Mouse (Mus musculus): ENCODE measurements around the gene Mau2.
"Not testable (repeated sequence)": the region's sequence is repeated elsewhere in the genome, so short reads cannot be mapped to it uniquely, and the experiment has no call there.

The Mau2 gene

GRCm38 (mm10) chr8:70042583-70043455, at the start of gene Mau2, which contains the start of gene Sugp1:
TSS of gene Mau2 (minus strand) at chr8:70042734.
TSS of gene Sugp1 (plus strand) at chr8:70042813.
- in situ Hi-C loops (cut with MboI, MseI): no loop called here

GRCm38 (mm10) chr8:70089296-70089960, 46.9 kb upstream of the Mau2 start:
- in situ Hi-C loops (cut with MboI, MseI): no loop called here

- in situ Hi-C loops (cut with MboI, MseI): no loop called here
Measured at GRCm38 (mm10) chr8:70087836-70088650, 45.5 kb upstream of the Mau2 start.

- in situ Hi-C loops (cut with MboI, MseI): no loop called here
Measured at GRCm38 (mm10) chr8:70087237-70087636, 44.7 kb upstream of the Mau2 start.

- in situ Hi-C loops (cut with MboI, MseI): no loop called here
Measured at GRCm38 (mm10) chr8:70086151-70086550, 43.6 kb upstream of the Mau2 start.

GRCm38 (mm10) chr8:70084191-70085065, 41.9 kb upstream of the Mau2 start:
- in situ Hi-C loops (cut with MboI, MseI): no loop called here

- in situ Hi-C loops (cut with MboI, MseI): no loop called here
Measured at GRCm38 (mm10) chr8:70083285-70083684, 40.8 kb upstream of the Mau2 start, which contains the start of gene Hapln4. TSS of gene Hapln4 (plus strand) at chr8:70083457.

- in situ Hi-C loops (cut with MboI, MseI): no loop called here
Measured at GRCm38 (mm10) chr8:70081976-70082375, 39.4 kb upstream of the Mau2 start.

- in situ Hi-C loops (cut with MboI, MseI): loop anchor here (10.0 kb wide), 1 partner anchor 1899 kb away; no protein-coding TSS in a partner anchor
Measured at GRCm38 (mm10) chr8:70073682-70074081, 31.1 kb upstream of the Mau2 start.

GRCm38 (mm10) chr8:70073120-70073519, 30.6 kb upstream of the Mau2 start:
- in situ Hi-C loops (cut with MboI, MseI): loop anchor here (10.0 kb wide), 1 partner anchor 1898 kb away; no protein-coding TSS in a partner anchor

- in situ Hi-C loops (cut with MboI, MseI): loop anchor here (10.0 kb wide), 1 partner anchor 1898 kb away; no protein-coding TSS in a partner anchor
Measured at GRCm38 (mm10) chr8:70072441-70073069, 30.0 kb upstream of the Mau2 start, which contains the start of gene Tm6sf2. TSS of gene Tm6sf2 (plus strand) at chr8:70072924.

GRCm38 (mm10) chr8:70071836-70072440, 29.4 kb upstream of the Mau2 start:
- in situ Hi-C loops (cut with MboI, MseI): loop anchor here (10.0 kb wide), 1 partner anchor 1897 kb away; no protein-coding TSS in a partner anchor

- in situ Hi-C loops (cut with MboI, MseI): no loop called here
Measured at GRCm38 (mm10) chr8:70057721-70058120, 15.2 kb upstream of the Mau2 start.

GRCm38 (mm10) chr8:70050434-70050833, 7.9 kb upstream of the Mau2 start:
- in situ Hi-C loops (cut with MboI, MseI): not testable (repeated sequence)

- in situ Hi-C loops (cut with MboI, MseI): no loop called here
Measured at GRCm38 (mm10) chr8:70049662-70050061, 7.1 kb upstream of the Mau2 start.

- in situ Hi-C loops (cut with MboI, MseI): no loop called here
Measured at GRCm38 (mm10) chr8:70043996-70044395, 1.5 kb upstream of the Mau2 start.

GRCm38 (mm10) chr8:70041885-70042546, 518 bp downstream of the Mau2 start:
- in situ Hi-C loops (cut with MboI, MseI): no loop called here

- in situ Hi-C loops (cut with MboI, MseI): no loop called here
Measured at GRCm38 (mm10) chr8:70037994-70038393, 4.5 kb downstream of the Mau2 start.

GRCm38 (mm10) chr8:70030255-70030654, 12.3 kb downstream of the Mau2 start:
- in situ Hi-C loops (cut with MboI, MseI): no loop called here

All from regulatory T cell (primary cell).